Mouse (Mus musculus): ENCODE data around the gene Opcml.

- TF ChIP-seq POLR2A (IDR thresholded peaks at IDR 0.05; ENCODE audit: insufficient read depth, low read depth, low read length): no peak
- TF ChIP-seq CTCF (IDR thresholded peaks at IDR 0.05): no peak
These were observed 491.0 kb downstream of the Opcml start for GRCm38 (mm10) chr9:28281571-28281970.
